Mouse (Mus musculus) thymus, adult 2 months (tissue): ENCODE data around the gene Ankle1. TPM values are rescaled to one million over a fixed set of nuclear protein-coding genes. Genes with fewer than 3 reads are reported as not detected.

Experiments
- DNase-seq: peaks from one replicate; pipeline ENCODE4 v3.0.0; 2021
- H3K27ac ChIP-seq: fragments of 200-500 bp; 2 replicates; pipeline ENCODE4 v1.5.1; 2012; ENCODE audit warnings: low read length, control low read depth; ENCODE audit not compliant: control insufficient read depth, insufficient read depth
- H3K27me3 ChIP-seq: fragments of 200-500 bp; 2 replicates; pipeline ENCODE4 v1.6.1; 2012; ENCODE audit warnings: mild to moderate bottlenecking, low read length, moderate library complexity, mixed read lengths; ENCODE audit not compliant: control insufficient read depth, insufficient read depth
- H3K36me3 ChIP-seq: fragments of 200-500 bp; 2 replicates; pipeline ENCODE4 v1.6.1; 2012; ENCODE audit warnings: mild to moderate bottlenecking, low read length, moderate library complexity; ENCODE audit not compliant: control insufficient read depth, insufficient read depth
- H3K4me1 ChIP-seq: fragments of 200-500 bp; replicated peaks from 2 replicates; pipeline ENCODE4 v1.6.1; 2012; ENCODE audit warnings: low read length; ENCODE audit not compliant: control insufficient read depth, insufficient read depth
- H3K4me3 ChIP-seq: fragments of 200-500 bp; 2 replicates; pipeline ENCODE4 v1.5.1; 2012; ENCODE audit warnings: mild to moderate bottlenecking, low read length, control low read depth, moderate library complexity; ENCODE audit not compliant: control insufficient read depth, insufficient read depth
- CTCF ChIP-seq: fragments of 200-500 bp; IDR thresholded peaks from 2 replicates; pipeline ENCODE4 v1.5.1; 2012; ENCODE audit warnings: mild to moderate bottlenecking, control low read depth, low read length, moderate library complexity, borderline replicate concordance; ENCODE audit not compliant: control insufficient read depth, poor library complexity, insufficient read depth; ENCODE audit errors: extremely low read depth
- POLR2A ChIP-seq: fragments of 200-500 bp; IDR thresholded peaks from 2 replicates; pipeline ENCODE4 v1.6.1; 2012; ENCODE audit warnings: mild to moderate bottlenecking, low read length, control low read depth, moderate library complexity; ENCODE audit not compliant: control insufficient read depth, poor library complexity, insufficient read depth; ENCODE audit errors: extremely low read depth
- WGBS: fragments of 180-500 bp; shearing (Covaris S2); methylation state at CpG from one replicate; pipeline ENCODE4 v1.1.7; 2018; 5-methylcytosine and 5-hydroxymethylcytosine counted together
- polyA plus RNA-seq: library from polyadenylated mRNA; depleted of rRNA; stranded (reverse); fragments of >200 nt; gene quantifications from 2 replicates; pipeline ENCODE4 v1.2.3, GENCODE M21; 2012

Ankle1 gene
- polyA plus RNA-seq, 1 experiment = 60.0 TPM

GRCm38 (mm10) chr8:71383396-71383795 is 22.4 kb upstream of the Ankle1 start:
- Histone ChIP-seq H3K4me1 (peaks cover 19% of the 10 kb centered on the region), H3K4me3 (no peak overlapping the region), H3K27me3 (peaks cover 16% of the 10 kb centered on the region; the same call in 1 of the 2 replicates), H3K27ac (no peak overlapping the region), H3K36me3 (no peaks in the 10 kb centered on the region)
- WGBS = 92% methylated on average over 12 of the region's 12 CpGs
- TF ChIP-seq CTCF (no peak), POLR2A (no peak)
- DNase-seq = no peak

GRCm38 (mm10) chr8:71383860-71384259 is 21.9 kb upstream of the Ankle1 start:
- H3K27me3 ChIP-seq = peaks cover 16% of the 10 kb centered on the region; the same call in 1 of the 2 replicates
- no peak overlapping the region for H3K4me3 ChIP-seq
- DNase-seq = no peak
- TF ChIP-seq POLR2A (no peak), CTCF (no peak)
- no peak overlapping the region for H3K27ac ChIP-seq
- no peaks in the 10 kb centered on the region for H3K36me3 ChIP-seq
- H3K4me1 ChIP-seq = peaks cover 19% of the 10 kb centered on the region
- 91% methylated on average over 3 of the region's 3 CpGs for WGBS

GRCm38 (mm10) chr8:71385212-71385835 is 20.5 kb upstream of the Ankle1 start:
- peaks cover 13% of the 10 kb centered on the region; the same call in 1 of the 2 replicates for H3K27me3 ChIP-seq
- H3K4me1 ChIP-seq = peaks cover 19% of the 10 kb centered on the region
- DNase-seq = no peak
- H3K27ac ChIP-seq = no peak overlapping the region
- WGBS = 88% methylated on average over 12 of the region's 12 CpGs
- H3K36me3 ChIP-seq = no peaks in the 10 kb centered on the region
- TF ChIP-seq CTCF = no peak
- TF ChIP-seq POLR2A = no peak
- H3K4me3 ChIP-seq = no peak overlapping the region

- WGBS = 55% methylated on average over 1 of the region's 1 CpGs
- Histone ChIP-seq H3K27ac (no peak overlapping the region), H3K27me3 (no peaks in the 10 kb centered on the region), H3K4me1 (no peaks in the 10 kb centered on the region; the same call in 1 of the 2 replicates), H3K4me3 (no peak overlapping the region), H3K36me3 (no peaks in the 10 kb centered on the region)
- no peak for DNase-seq
- TF ChIP-seq CTCF (no peak), POLR2A (no peak)
Measured at GRCm38 (mm10) chr8:71388267-71388666, 17.5 kb upstream of the Ankle1 start.

DNA sequence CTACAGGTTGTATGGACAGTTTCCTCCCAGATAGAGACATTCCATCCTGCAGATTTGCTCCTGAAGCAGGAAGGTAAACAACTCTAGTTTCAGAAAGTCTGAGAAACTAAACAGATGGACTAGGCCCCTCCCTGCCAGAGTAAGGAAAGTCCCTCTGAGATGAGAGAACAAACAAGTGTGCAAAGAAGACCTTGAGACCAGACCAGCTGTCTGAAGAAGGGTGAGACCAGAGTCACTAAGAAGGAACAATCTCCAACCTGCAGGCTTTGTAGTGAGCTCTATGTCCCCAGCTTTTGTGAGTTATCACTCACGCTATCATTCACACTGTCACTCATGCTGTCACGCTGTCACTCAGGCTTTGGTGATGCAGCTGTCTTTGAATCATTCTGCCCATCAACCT is 14.1 kb upstream of the Ankle1 start:
- H3K36me3 ChIP-seq = no peaks in the 10 kb centered on the region

GRCm38 (mm10) chr8:71392391-71392790 is 13.4 kb upstream of the Ankle1 start:
- 93% methylated on average over 5 of the region's 5 CpGs for WGBS
- DNase-seq = no peak
- no peaks in the 10 kb centered on the region for H3K27me3 ChIP-seq
- H3K4me3 ChIP-seq = no peak overlapping the region
- H3K36me3 ChIP-seq = no peaks in the 10 kb centered on the region
- TF ChIP-seq CTCF (no peak), POLR2A (no peak)
- no peak overlapping the region for H3K27ac ChIP-seq
- peaks cover 9% of the 10 kb centered on the region for H3K4me1 ChIP-seq

More for the DNA sequence above, 14.1 kb upstream of the Ankle1 start:
- no peak overlapping the region for H3K27ac ChIP-seq
- peaks cover 5% of the 10 kb centered on the region for H3K4me1 ChIP-seq
- no peak overlapping the region for H3K4me3 ChIP-seq
- H3K27me3 ChIP-seq = no peaks in the 10 kb centered on the region
- WGBS = 99% methylated on average over 2 of the region's 2 CpGs
- TF ChIP-seq POLR2A (no peak), CTCF (no peak)
- DNase-seq = no peak
